Mouse (Mus musculus) megakaryocyte, embryonic 14.5 days (primary cell): ENCODE measurements around the gene Spg21. TPM values are rescaled to one million over a fixed set of nuclear protein-coding genes. Genes with fewer than 3 reads are reported as not detected.

Experiments
- H3K27me3 ChIP-seq: replicated peaks from 2 replicates; pipeline ENCODE3; 2012; ENCODE audit warnings: inconsistent platforms
- H3K36me3 ChIP-seq: replicated peaks from 2 replicates; pipeline ENCODE3; 2012; ENCODE audit warnings: low read length, inconsistent platforms, mixed read lengths
- H3K4me1 ChIP-seq: 2 replicates; pipeline ENCODE4 v1.6.1; 2012; ENCODE audit warnings: inconsistent platforms
- H3K4me3 ChIP-seq: replicated peaks from 2 replicates; pipeline ENCODE3; 2012; ENCODE audit warnings: moderate library complexity, mild to moderate bottlenecking, inconsistent platforms
- H3K9me3 ChIP-seq: 2 replicates; pipeline ENCODE4 v1.6.1; 2012; ENCODE audit warnings: inconsistent platforms
- FLI1 ChIP-seq: IDR thresholded peaks from 2 replicates; pipeline ENCODE4 v1.6.1; 2012; ENCODE audit warnings: low read length, inconsistent platforms, mixed read lengths
- GATA1 ChIP-seq: IDR thresholded peaks from 3 replicates; pipeline ENCODE4 v1.6.1; 2012; ENCODE audit warnings: mixed read lengths, low read length, inconsistent platforms, borderline replicate concordance
- polyA plus RNA-seq: library from polyadenylated mRNA; stranded (reverse); fragments of >175 nt; gene quantifications from 2 replicates; pipeline ENCODE4 v1.2.3, GENCODE M21; 2012; ENCODE audit warnings: low replicate concordance; ENCODE audit not compliant: insufficient read depth

Gene Spg21
- polyA plus RNA-seq, 1 experiment: 10.3 TPM

GRCm38 (mm10) chr9:65514431-65514830, 53.7 kb downstream of the Spg21 start:
- Histone ChIP-seq H3K4me1 (peaks cover 20% of the 10 kb centered on the region), H3K9me3 (no peaks in the 10 kb centered on the region), H3K27me3 (peaks cover 58% of the 10 kb centered on the region), H3K4me3 (no peak overlapping the region), H3K36me3 (peaks cover 37% of the 10 kb centered on the region)
- TF ChIP-seq GATA1 (no peak), FLI1 (no peak)

- Histone ChIP-seq H3K4me3 (no peak overlapping the region), H3K36me3 (peaks cover 33% of the 10 kb centered on the region), H3K9me3 (no peaks in the 10 kb centered on the region), H3K27me3 (peaks cover 54% of the 10 kb centered on the region), H3K4me1 (peaks cover 22% of the 10 kb centered on the region)
- TF ChIP-seq FLI1: no peak
- no peak for TF ChIP-seq GATA1
Measured at GRCm38 (mm10) chr9:65514851-65515261, 54.1 kb downstream of the Spg21 start.

DNA sequence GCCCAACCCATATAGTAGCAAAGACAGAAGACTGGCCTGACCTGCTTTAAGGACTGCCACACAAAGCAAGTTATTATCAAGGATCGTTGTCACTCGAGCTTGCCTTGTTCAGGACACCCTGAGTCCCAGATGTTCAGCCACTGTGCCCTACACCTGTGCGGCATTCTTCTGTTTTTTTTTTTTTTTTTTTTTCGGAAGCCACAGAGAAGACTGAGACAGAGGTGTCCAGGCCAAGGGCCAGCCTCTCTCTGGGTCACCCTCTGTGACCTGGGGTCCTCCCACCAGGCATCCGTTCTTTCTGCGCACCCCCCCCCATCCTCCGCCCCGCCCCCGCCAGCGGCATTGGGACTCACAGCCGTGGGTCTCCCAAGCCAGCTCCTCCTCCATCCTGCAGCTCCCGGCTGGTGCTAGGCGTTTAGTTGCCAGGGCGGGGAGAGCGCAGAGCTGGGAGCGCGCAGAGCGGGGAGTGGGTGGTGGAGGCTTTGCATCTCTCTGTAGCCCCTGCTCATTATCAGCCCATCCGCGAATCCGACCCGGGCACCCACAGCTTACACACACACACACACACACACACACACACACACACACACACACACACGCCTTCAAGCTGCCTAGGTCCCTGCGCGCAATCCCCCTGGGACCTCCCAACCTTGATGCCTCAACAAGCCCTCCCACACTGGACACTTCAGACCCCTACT, 59.2 kb downstream of the Spg21 start, which contains the start of gene Ankdd1a:
Gene Ankdd1a (minus strand): TSS at position 387 of the 698 bp plus-strand sequence.
- peaks cover 13% of the 10 kb centered on the region for H3K27me3 ChIP-seq
- TF ChIP-seq FLI1 (no peak), GATA1 (no peak)
- no peaks in the 10 kb centered on the region for H3K9me3 ChIP-seq
- peaks cover 52% of the 10 kb centered on the region for H3K4me1 ChIP-seq
- no peak within 1 kb of the TSS for H3K4me3 ChIP-seq
- H3K36me3 ChIP-seq: peaks cover 17% of the 10 kb centered on the region

- TF ChIP-seq GATA1 (no peak), FLI1 (no peak)
- no peaks in the 10 kb centered on the region for H3K9me3 ChIP-seq
- H3K27me3 ChIP-seq: peaks cover 7% of the 10 kb centered on the region
- H3K4me3 ChIP-seq: no peak overlapping the region
- peaks cover 21% of the 10 kb centered on the region for H3K36me3 ChIP-seq
- peaks cover 58% of the 10 kb centered on the region for H3K4me1 ChIP-seq
Measured at GRCm38 (mm10) chr9:65520505-65520876, 59.7 kb downstream of the Spg21 start.

- Histone ChIP-seq H3K4me1 (peaks cover 82% of the 10 kb centered on the region), H3K4me3 (peak overlapping the region; percentile 62), H3K9me3 (no peaks in the 10 kb centered on the region), H3K36me3 (peaks cover 31% of the 10 kb centered on the region), H3K27me3 (no peaks in the 10 kb centered on the region)
- TF ChIP-seq FLI1 (no peak), GATA1 (no peak)
Measured at GRCm38 (mm10) chr9:65523611-65524364, 63.0 kb downstream of the Spg21 start.

DNA sequence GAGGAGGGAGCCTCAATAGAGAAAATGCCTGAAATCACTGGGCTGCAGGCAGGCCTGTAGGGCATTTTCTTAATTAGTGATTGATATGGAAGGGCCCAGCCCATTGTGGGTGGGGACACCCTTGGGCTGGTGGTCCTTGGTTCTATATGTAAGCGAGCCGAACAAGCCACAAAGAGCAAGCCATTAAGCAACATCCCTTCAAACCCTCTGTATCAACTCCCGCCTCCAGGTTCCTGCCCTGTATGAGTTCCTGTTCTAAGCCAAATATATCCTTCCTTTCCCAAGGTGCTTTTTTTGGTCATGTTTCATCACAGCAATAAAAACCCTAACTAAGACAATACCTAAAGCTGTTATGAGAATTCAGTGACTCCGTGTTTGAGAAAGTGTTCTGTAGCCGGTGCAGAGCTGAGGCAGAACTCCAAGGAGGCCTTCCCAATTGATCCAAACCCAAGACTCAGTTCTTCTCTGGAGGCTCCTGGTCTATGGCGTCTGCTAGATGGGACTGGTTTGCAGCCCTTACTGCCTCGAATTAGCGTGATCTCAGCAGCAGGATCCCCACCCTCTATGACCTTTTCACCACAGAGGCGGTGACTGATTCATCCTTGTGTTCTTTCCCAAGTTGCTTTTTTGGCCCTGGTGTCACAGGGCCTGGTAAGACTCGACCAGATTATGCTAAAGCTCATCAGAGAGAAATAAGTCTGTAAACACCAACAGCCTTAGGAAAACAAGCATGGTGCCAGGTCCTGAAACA, 64.9 kb downstream of the Spg21 start:
- TF ChIP-seq GATA1: no peak
- no peak for TF ChIP-seq FLI1
- H3K4me1 ChIP-seq: peaks cover 84% of the 10 kb centered on the region
- H3K4me3 ChIP-seq: no peak overlapping the region
- H3K36me3 ChIP-seq: peaks cover 30% of the 10 kb centered on the region
- H3K9me3 ChIP-seq: no peaks in the 10 kb centered on the region
- no peaks in the 10 kb centered on the region for H3K27me3 ChIP-seq

DNA sequence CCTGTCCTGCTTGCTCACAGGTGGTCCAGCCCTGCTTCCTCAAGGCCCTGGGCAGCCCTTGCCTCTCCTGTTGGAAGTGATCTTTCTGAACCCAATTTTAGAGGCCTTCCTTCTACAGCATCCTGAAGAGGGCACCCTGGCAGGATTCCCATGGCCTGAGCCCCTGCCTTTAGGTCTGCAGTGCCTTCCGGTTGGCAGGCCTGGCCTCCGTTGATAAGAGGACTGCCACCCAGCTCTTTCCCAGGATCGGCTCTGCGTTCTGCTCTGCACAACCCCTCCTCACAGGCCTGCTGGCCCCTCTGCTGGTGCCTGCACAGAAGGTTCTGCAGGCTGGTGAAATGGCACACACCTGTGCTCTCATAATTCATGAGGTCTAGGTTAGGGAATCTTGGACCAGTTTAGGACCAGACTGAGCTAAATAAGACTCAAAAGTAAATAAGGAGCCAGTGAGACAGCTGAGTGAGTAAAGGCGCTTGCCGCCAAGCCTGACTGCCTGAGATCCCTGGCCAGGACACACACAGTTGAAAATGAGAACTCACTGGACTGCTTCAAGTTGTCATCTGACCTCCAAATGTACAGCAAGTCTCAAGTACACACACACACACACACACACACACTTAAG, 67.8 kb downstream of the Spg21 start:
- no peaks in the 10 kb centered on the region for H3K9me3 ChIP-seq
- TF ChIP-seq FLI1: peak; percentile 73; the same call in 1 of the 2 replicates
- TF ChIP-seq GATA1: peak; percentile 71; the same call in 1 of the 3 replicates
- no peaks in the 10 kb centered on the region for H3K27me3 ChIP-seq
- peak overlapping the region; percentile 83 for H3K4me3 ChIP-seq
- peaks cover 100% of the 10 kb centered on the region for H3K4me1 ChIP-seq
- H3K36me3 ChIP-seq: peaks cover 31% of the 10 kb centered on the region

GRCm38 (mm10) chr9:65529659-65530058, 68.9 kb downstream of the Spg21 start:
- Histone ChIP-seq H3K4me3 (peak overlapping the region; percentile 82), H3K27me3 (no peaks in the 10 kb centered on the region), H3K36me3 (peaks cover 34% of the 10 kb centered on the region), H3K4me1 (peaks cover 100% of the 10 kb centered on the region), H3K9me3 (no peaks in the 10 kb centered on the region)
- TF ChIP-seq FLI1: no peak
- TF ChIP-seq GATA1: no peak

DNA sequence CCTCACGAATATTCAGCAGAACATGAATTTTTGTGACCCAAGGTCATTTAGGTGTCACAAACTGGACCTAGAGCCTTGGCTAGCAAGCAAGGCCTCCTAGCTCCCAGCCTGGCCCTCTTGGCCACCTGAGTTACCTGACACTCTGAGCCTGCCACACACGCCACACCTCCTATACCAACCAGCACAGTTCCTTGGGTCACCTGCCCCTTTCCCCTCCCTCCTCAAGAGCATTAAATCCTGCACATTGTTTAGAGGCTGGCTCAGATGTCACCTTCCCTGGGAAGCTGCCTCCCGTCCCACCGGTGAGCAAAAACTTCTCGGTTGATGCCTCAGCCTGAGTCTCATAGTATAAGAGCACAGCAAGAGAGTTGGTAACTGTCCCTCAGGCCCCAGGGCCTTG, 70.5 kb downstream of the Spg21 start:
- no peak for TF ChIP-seq FLI1
- no peak for TF ChIP-seq GATA1
- Histone ChIP-seq H3K36me3 (peaks cover 30% of the 10 kb centered on the region), H3K4me1 (peaks cover 100% of the 10 kb centered on the region), H3K9me3 (no peaks in the 10 kb centered on the region), H3K27me3 (no peaks in the 10 kb centered on the region), H3K4me3 (no peak overlapping the region)
